Mouse (Mus musculus): ENCODE data around the gene Ptpn7. TPM values are rescaled to one million over a fixed set of nuclear protein-coding genes. Genes with fewer than 3 reads are reported as not detected.
"Not testable (repeated sequence)": the region's sequence is repeated elsewhere in the genome, so short reads cannot be mapped to it uniquely, and the experiment has no call there.

The Ptpn7 gene
- polyA plus RNA-seq, 1 experiment from 2014 or later, result 3.0 TPM

GRCm38 (mm10) chr1:135182975-135183374 is 50.5 kb downstream of the Ptpn7 start:
- Histone ChIP-seq H3K36me3 (ENCODE audit: insufficient read depth, low read length) (no peaks in the 10 kb centered on the region), H3K4me2 (replicated peaks; ENCODE audit: low read depth, low read length) (no peak overlapping the region), H3K4me3 (ENCODE audit: low read depth, low read length) (no peak overlapping the region), H3K27ac (ENCODE audit: low read length) (no peak overlapping the region), H3K9me3 (ENCODE audit: low read length) (no peaks in the 10 kb centered on the region), H3K9ac (replicated peaks; ENCODE audit: low read depth) (no peak overlapping the region), H3K27me3 (replicated peaks; ENCODE audit: insufficient read depth, low read length) (no peaks in the 10 kb centered on the region), H3K4me1 (ENCODE audit: insufficient read depth, low read depth, low read length) (no peaks in the 10 kb centered on the region)
- ATAC-seq (peak; percentile 37), DNase-seq (ENCODE audit: low spot score) (no peak)
- 64% methylated on average over 3 of the region's 3 CpGs for WGBS
- TF ChIP-seq CTCF (IDR thresholded peaks at IDR 0.05), result no peak
- no peak for TF ChIP-seq EP300 (IDR thresholded peaks at IDR 0.05)

GRCm38 (mm10) chr1:135183448-135183847 is 50.9 kb downstream of the Ptpn7 start:
- no peaks in the 10 kb centered on the region for H3K36me3 ChIP-seq (ENCODE audit: insufficient read depth, low read length)
- TF ChIP-seq EP300 (IDR thresholded peaks at IDR 0.05), result no peak
- TF ChIP-seq CTCF (IDR thresholded peaks at IDR 0.05), result no peak
- DNase-seq (ENCODE audit: low spot score) (peak; percentile 69), ATAC-seq (peak; percentile 84)
- H3K9me3 ChIP-seq (ENCODE audit: low read length), result no peaks in the 10 kb centered on the region
- H3K9ac ChIP-seq (replicated peaks; ENCODE audit: low read depth), result no peak overlapping the region
- H3K4me2 ChIP-seq (replicated peaks; ENCODE audit: low read depth, low read length), result no peak overlapping the region
- no peaks in the 10 kb centered on the region for H3K4me1 ChIP-seq (ENCODE audit: insufficient read depth, low read depth, low read length)
- H3K4me3 ChIP-seq (ENCODE audit: low read depth, low read length), result no peak overlapping the region
- no peak overlapping the region for H3K27ac ChIP-seq (ENCODE audit: low read length)
- 57% methylated on average over 3 of the region's 4 CpGs for WGBS
- no peaks in the 10 kb centered on the region for H3K27me3 ChIP-seq (replicated peaks; ENCODE audit: insufficient read depth, low read length)

- Histone ChIP-seq H3K36me3 (ENCODE audit: insufficient read depth, low read length) (no peaks in the 10 kb centered on the region), H3K4me2 (replicated peaks; ENCODE audit: low read depth, low read length) (no peak overlapping the region), H3K9ac (replicated peaks; ENCODE audit: low read depth) (no peak overlapping the region), H3K27me3 (replicated peaks; ENCODE audit: insufficient read depth, low read length) (no peaks in the 10 kb centered on the region), H3K4me3 (ENCODE audit: low read depth, low read length) (no peak overlapping the region), H3K27ac (ENCODE audit: low read length) (no peak overlapping the region), H3K4me1 (ENCODE audit: insufficient read depth, low read depth, low read length) (no peaks in the 10 kb centered on the region), H3K9me3 (ENCODE audit: low read length) (no peaks in the 10 kb centered on the region)
- whole genome bisulfite sequencing, result 54% methylated on average over 11 of the region's 11 CpGs
- ATAC-seq, result peak; percentile 23; the same call in 1 of the 2 replicates
- DNase-seq (ENCODE audit: low spot score), result no peak
- TF ChIP-seq CTCF (IDR thresholded peaks at IDR 0.05) (no peak), EP300 (IDR thresholded peaks at IDR 0.05) (no peak)
Observed at GRCm38 (mm10) chr1:135183941-135184570, 51.6 kb downstream of the Ptpn7 start.

- H3K27me3 ChIP-seq (replicated peaks; ENCODE audit: insufficient read depth, low read length), result no peaks in the 10 kb centered on the region
- TF ChIP-seq CTCF (IDR thresholded peaks at IDR 0.05) (no peak), EP300 (IDR thresholded peaks at IDR 0.05) (no peak)
- H3K9ac ChIP-seq (replicated peaks; ENCODE audit: low read depth), result no peak overlapping the region
- H3K36me3 ChIP-seq (ENCODE audit: insufficient read depth, low read length), result no peaks in the 10 kb centered on the region
- DNase-seq (ENCODE audit: low spot score) (no peak), ATAC-seq (no peak)
- H3K4me2 ChIP-seq (replicated peaks; ENCODE audit: low read depth, low read length), result no peak overlapping the region
- H3K4me1 ChIP-seq (ENCODE audit: insufficient read depth, low read depth, low read length), result no peaks in the 10 kb centered on the region
- H3K27ac ChIP-seq (ENCODE audit: low read length), result no peak overlapping the region
- H3K4me3 ChIP-seq (ENCODE audit: low read depth, low read length), result no peak overlapping the region
- WGBS, result 60% methylated on average over 5 of the region's 5 CpGs
- no peaks in the 10 kb centered on the region for H3K9me3 ChIP-seq (ENCODE audit: low read length)
Observed at GRCm38 (mm10) chr1:135185936-135186335, 53.4 kb downstream of the Ptpn7 start.

- no peaks in the 10 kb centered on the region for H3K9me3 ChIP-seq (ENCODE audit: low read length)
- TF ChIP-seq CTCF (IDR thresholded peaks at IDR 0.05) (no peak), EP300 (IDR thresholded peaks at IDR 0.05) (no peak)
- DNase-seq (ENCODE audit: low spot score), result no peak
- WGBS, result 30% methylated on average over 8 of the region's 8 CpGs
- no peak overlapping the region for H3K27ac ChIP-seq (ENCODE audit: low read length)
- H3K27me3 ChIP-seq (replicated peaks; ENCODE audit: insufficient read depth, low read length), result no peaks in the 10 kb centered on the region
- no peak overlapping the region for H3K9ac ChIP-seq (replicated peaks; ENCODE audit: low read depth)
- no peak for ATAC-seq
- no peak overlapping the region for H3K4me2 ChIP-seq (replicated peaks; ENCODE audit: low read depth, low read length)
- H3K4me3 ChIP-seq (ENCODE audit: low read depth, low read length), result no peak overlapping the region
- H3K36me3 ChIP-seq (ENCODE audit: insufficient read depth, low read length), result no peaks in the 10 kb centered on the region
- H3K4me1 ChIP-seq (ENCODE audit: insufficient read depth, low read depth, low read length), result no peaks in the 10 kb centered on the region
Observed at GRCm38 (mm10) chr1:135186427-135186826, 53.9 kb downstream of the Ptpn7 start.

- WGBS, result 47% methylated on average over 2 of the region's 2 CpGs
- H3K4me1 ChIP-seq (ENCODE audit: insufficient read depth, low read depth, low read length), result not testable (repeated sequence)
Observed at GRCm38 (mm10) chr1:135187016-135187415, 54.5 kb downstream of the Ptpn7 start.

GRCm38 (mm10) chr1:135188197-135188596 is 55.7 kb downstream of the Ptpn7 start:
- Histone ChIP-seq H3K36me3 (ENCODE audit: insufficient read depth, low read length) (no peaks in the 10 kb centered on the region), H3K4me2 (replicated peaks; ENCODE audit: low read depth, low read length) (no peak overlapping the region), H3K27me3 (replicated peaks; ENCODE audit: insufficient read depth, low read length) (no peaks in the 10 kb centered on the region), H3K27ac (ENCODE audit: low read length) (no peak overlapping the region), H3K4me1 (ENCODE audit: insufficient read depth, low read depth, low read length) (no peaks in the 10 kb centered on the region), H3K9me3 (ENCODE audit: low read length) (no peaks in the 10 kb centered on the region), H3K4me3 (ENCODE audit: low read depth, low read length) (no peak overlapping the region), H3K9ac (replicated peaks; ENCODE audit: low read depth) (no peak overlapping the region)
- DNase-seq (ENCODE audit: low spot score), result no peak
- WGBS, result 49% methylated on average over 3 of the region's 3 CpGs
- ATAC-seq, result no peak
- TF ChIP-seq EP300 (IDR thresholded peaks at IDR 0.05) (no peak), CTCF (IDR thresholded peaks at IDR 0.05) (no peak)

More at GRCm38 (mm10) chr1:135187016-135187415, 54.5 kb downstream of the Ptpn7 start:
- not testable (repeated sequence) for H3K9me3 ChIP-seq (ENCODE audit: low read length); H3K36me3 ChIP-seq (ENCODE audit: insufficient read depth, low read length); H3K4me3 ChIP-seq (ENCODE audit: low read depth, low read length); H3K9ac ChIP-seq (replicated peaks; ENCODE audit: low read depth); H3K4me2 ChIP-seq (replicated peaks; ENCODE audit: low read depth, low read length); H3K27ac ChIP-seq (ENCODE audit: low read length); H3K27me3 ChIP-seq (replicated peaks; ENCODE audit: insufficient read depth, low read length); ATAC-seq; DNase-seq (ENCODE audit: low spot score)

Measured in lung, postnatal 0 days (tissue).